Mouse (Mus musculus) MEL (cell line): ENCODE measurements around the gene Hoxa4. TPM values are rescaled to one million over a fixed set of nuclear protein-coding genes. Genes with fewer than 3 reads are reported as not detected.

ENCODE experiments used
- DNase-seq: peaks from one replicate; pipeline ENCODE4 v3.0.0; 2011; ENCODE audit warnings: low read depth, low spot score
- H3K27ac ChIP-seq: 2 replicates; pipeline ENCODE4 v1.5.1; 2012; ENCODE audit warnings: low read depth, mild to moderate bottlenecking, control low read depth, low read length, moderate library complexity; ENCODE audit not compliant: control insufficient read depth
- H3K27me3 ChIP-seq, 2 experiments: fragments of 150-350 bp in 1 of 2; sonication (generic) in 1 of 2; 2 replicates each; pipeline ENCODE4 v1.6.1; 2012; ENCODE audit warnings: low read length in 2 of 2, mild to moderate bottlenecking in 2 of 2, improper control_type of control experiment in 1 of 2, moderate library complexity in 1 of 2; ENCODE audit not compliant: insufficient read depth in 2 of 2, control insufficient read depth in 1 of 2
- H3K36me3 ChIP-seq, 2 experiments: 2 replicates each; pipeline ENCODE4 v1.6.1; 2012 to 2014; ENCODE audit warnings: low read length in 2 of 2, improper control_type of control experiment in 1 of 2, inconsistent platforms in 1 of 2, mild to moderate bottlenecking in 1 of 2; ENCODE audit not compliant: insufficient read depth in 2 of 2, control insufficient read depth in 1 of 2
- H3K4me1 ChIP-seq, 2 experiments: fragments of 150-350 bp in 1 of 2; sonication (generic) in 1 of 2; 2 replicates each; pipeline ENCODE4 v1.6.1; 2012; ENCODE audit warnings: low read length in 2 of 2, improper control_type of control experiment in 1 of 2, mild to moderate bottlenecking in 1 of 2; ENCODE audit not compliant: insufficient read depth in 2 of 2, control insufficient read depth in 1 of 2
- H3K4me3 ChIP-seq, 2 experiments: fragments of 150-350 bp in 1 of 2; sonication (generic) in 1 of 2; 2 replicates each; pipeline ENCODE4 v1.5.1; 2012; ENCODE audit warnings: low read depth in 2 of 2, low read length in 2 of 2, mild to moderate bottlenecking in 2 of 2, moderate library complexity in 2 of 2, control low read depth in 1 of 2, improper control_type of control experiment in 1 of 2; ENCODE audit not compliant: control insufficient read depth in 1 of 2, insufficient read depth in 1 of 2
- H3K79me2 ChIP-seq: 2 replicates; pipeline ENCODE4 v1.6.1; 2012; ENCODE audit warnings: mild to moderate bottlenecking, low read length, moderate library complexity; ENCODE audit not compliant: control insufficient read depth, poor library complexity, insufficient read depth
- H3K9ac ChIP-seq: 2 replicates; pipeline ENCODE4 v1.6.1; 2012; ENCODE audit warnings: low read depth, mild to moderate bottlenecking, control low read depth, low read length, moderate library complexity; ENCODE audit not compliant: control insufficient read depth, poor library complexity, severe bottlenecking
- H3K9me3 ChIP-seq: fragments of 150-350 bp; sonication (generic); replicated peaks from 2 replicates; pipeline ENCODE4 v1.6.1; 2012; ENCODE audit warnings: mild to moderate bottlenecking, low read length, improper control_type of control experiment, moderate library complexity; ENCODE audit not compliant: insufficient read depth
- CHD1 ChIP-seq: IDR thresholded peaks from 2 replicates; pipeline ENCODE4 v1.6.1; 2012; ENCODE audit warnings: low read depth, mild to moderate bottlenecking, inconsistent platforms, low read length, improper control_type of control experiment
- E2F4 ChIP-seq: IDR thresholded peaks from 2 replicates; pipeline ENCODE4 v1.6.1; 2011; ENCODE audit warnings: low read depth, low read length, improper control_type of control experiment, borderline replicate concordance
- ELF1 ChIP-seq: IDR thresholded peaks from 2 replicates; pipeline ENCODE4 v1.6.1; 2014; ENCODE audit warnings: low read depth, mild to moderate bottlenecking, inconsistent platforms, low read length, improper control_type of control experiment, moderate library complexity
- GABPA ChIP-seq: IDR thresholded peaks from 2 replicates; pipeline ENCODE4 v1.6.1; 2012; ENCODE audit warnings: low read depth, mild to moderate bottlenecking, inconsistent platforms, low read length, improper control_type of control experiment, moderate library complexity
- JUND ChIP-seq: IDR thresholded peaks from 2 replicates; pipeline ENCODE4 v1.6.1; 2011; ENCODE audit warnings: low read depth, mild to moderate bottlenecking, improper control_type of control experiment, low read length
- MAFK ChIP-seq: IDR thresholded peaks from 2 replicates; pipeline ENCODE4 v1.6.1; 2011; ENCODE audit warnings: low read depth, mild to moderate bottlenecking, low read length, improper control_type of control experiment, borderline replicate concordance
- MAX ChIP-seq: IDR thresholded peaks from 2 replicates; pipeline ENCODE4 v1.6.1; 2011; ENCODE audit warnings: low read length, improper control_type of control experiment
- MAZ ChIP-seq: IDR thresholded peaks from 2 replicates; pipeline ENCODE4 v1.6.1; 2012; ENCODE audit warnings: low read depth, mild to moderate bottlenecking, inconsistent platforms, low read length, improper control_type of control experiment
- MYC ChIP-seq: IDR thresholded peaks from 2 replicates; pipeline ENCODE4 v1.6.1; 2011; ENCODE audit warnings: low read depth, mild to moderate bottlenecking, low read length, improper control_type of control experiment, moderate library complexity
- NELFE ChIP-seq: IDR thresholded peaks from 2 replicates; pipeline ENCODE4 v1.6.1; 2011; ENCODE audit warnings: low read depth, low read length, improper control_type of control experiment
- NRF1 ChIP-seq: IDR thresholded peaks from 2 replicates; pipeline ENCODE4 v1.6.1; 2014; ENCODE audit warnings: low read depth, mild to moderate bottlenecking, inconsistent platforms, low read length, improper control_type of control experiment, moderate library complexity; ENCODE audit not compliant: poor library complexity, insufficient read depth, severe bottlenecking
- POLR2AphosphoS5 ChIP-seq: IDR thresholded peaks from 2 replicates; pipeline ENCODE4 v1.6.1; 2012; ENCODE audit warnings: low read depth, borderline replicate concordance, mild to moderate bottlenecking, inconsistent platforms, low read length, moderate library complexity, mixed read lengths
- RAD21 ChIP-seq: IDR thresholded peaks from 2 replicates; pipeline ENCODE4 v1.6.1; 2011; ENCODE audit warnings: mild to moderate bottlenecking, low read depth, low read length, improper control_type of control experiment
- RCOR1 ChIP-seq: IDR thresholded peaks from 2 replicates; pipeline ENCODE4 v1.6.1; 2012; ENCODE audit warnings: low read depth, mild to moderate bottlenecking, inconsistent platforms, low read length, improper control_type of control experiment
- SIN3A ChIP-seq: IDR thresholded peaks from 2 replicates; pipeline ENCODE4 v1.6.1; 2012; ENCODE audit warnings: low read length, improper control_type of control experiment, inconsistent platforms
- SMC3 ChIP-seq: IDR thresholded peaks from 2 replicates; pipeline ENCODE4 v1.6.1; 2011; ENCODE audit warnings: low read depth, low read length, improper control_type of control experiment
- TAL1 ChIP-seq: IDR thresholded peaks from 2 replicates; pipeline ENCODE4 v1.6.1; 2012; ENCODE audit warnings: mild to moderate bottlenecking, inconsistent platforms, low read length, moderate library complexity, mixed read lengths
- TCF12 ChIP-seq: IDR thresholded peaks from 2 replicates; pipeline ENCODE4 v1.6.1; 2014; ENCODE audit warnings: low read depth, mild to moderate bottlenecking, inconsistent platforms, low read length, improper control_type of control experiment, moderate library complexity
- ZC3H11A ChIP-seq: IDR thresholded peaks from 2 replicates; pipeline ENCODE4 v1.6.1; 2012; ENCODE audit warnings: low read depth, mild to moderate bottlenecking, inconsistent platforms, low read length, improper control_type of control experiment
- ZNF384 ChIP-seq: IDR thresholded peaks from 2 replicates; pipeline ENCODE4 v1.6.1; 2012; ENCODE audit warnings: low read depth, mild to moderate bottlenecking, inconsistent platforms, low read length, improper control_type of control experiment
- polyA plus RNA-seq, 2 experiments: library from polyadenylated mRNA; stranded (reverse) in 1 of 2; unstranded in 1 of 2; fragments of >175 nt in 1 of 2; fragments of >200 nt in 1 of 2; gene quantifications; 2 replicates each; pipeline versions ENCODE4 v1.2.1 to v1.2.4; 2012; ENCODE audit warnings: low replicate concordance in 2 of 2, low read depth in 1 of 2; ENCODE audit not compliant: insufficient read length in 2 of 2, insufficient read depth in 1 of 2, missing spikeins in 1 of 2
- total RNA-seq: library from RNA; depleted of rRNA; stranded (reverse); fragments of 300-350 nt; gene quantifications from 2 replicates; pipeline ENCODE4 v1.2.3, GENCODE M21; 2012

Hoxa4 gene
- total and polyA plus RNA-seq, 3 experiments: not detected

DNA sequence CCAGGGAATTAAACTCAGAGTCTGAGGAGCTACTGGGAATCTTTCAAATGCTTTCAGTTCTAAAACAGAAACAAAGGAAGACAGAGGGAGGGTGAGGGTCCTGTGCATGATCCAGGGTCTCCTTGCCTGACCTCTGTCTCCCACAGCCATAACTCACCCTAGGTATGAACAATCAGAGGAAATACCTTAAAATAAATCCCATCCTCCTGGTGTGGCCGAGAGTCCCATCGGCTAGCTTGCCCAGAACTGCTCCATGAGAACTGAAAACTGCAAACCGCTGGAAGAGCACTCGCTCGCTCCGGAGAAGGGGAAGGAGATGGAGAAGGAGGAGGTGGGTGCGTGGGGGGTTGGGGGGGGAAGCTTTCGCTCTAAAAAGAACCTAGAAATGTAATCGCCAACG is 11.9 kb downstream of the Hoxa4 start:
- no peak overlapping the region for H3K27ac ChIP-seq
- no peaks in the 10 kb centered on the region for H3K27me3 ChIP-seq
- TF ChIP-seq GABPA (no peak), MAFK (no peak), POLR2AphosphoS5 (no peak), SMC3 (no peak), TCF12 (no peak), RCOR1 (no peak), MYC (no peak), MAZ (no peak), RAD21 (no peak), E2F4 (no peak), ZNF384 (no peak), NELFE (no peak), NRF1 (no peak), CHD1 (no peak), JUND (no peak), ELF1 (no peak)
- no peaks in the 10 kb centered on the region for H3K4me1 ChIP-seq
- no peaks in the 10 kb centered on the region for H3K9me3 ChIP-seq
- no peaks in the 10 kb centered on the region for H3K79me2 ChIP-seq
- no peaks in the 10 kb centered on the region for H3K36me3 ChIP-seq
- DNase-seq: no peak
- no peak overlapping the region for H3K4me3 ChIP-seq
- H3K9ac ChIP-seq: no peak overlapping the region

DNA sequence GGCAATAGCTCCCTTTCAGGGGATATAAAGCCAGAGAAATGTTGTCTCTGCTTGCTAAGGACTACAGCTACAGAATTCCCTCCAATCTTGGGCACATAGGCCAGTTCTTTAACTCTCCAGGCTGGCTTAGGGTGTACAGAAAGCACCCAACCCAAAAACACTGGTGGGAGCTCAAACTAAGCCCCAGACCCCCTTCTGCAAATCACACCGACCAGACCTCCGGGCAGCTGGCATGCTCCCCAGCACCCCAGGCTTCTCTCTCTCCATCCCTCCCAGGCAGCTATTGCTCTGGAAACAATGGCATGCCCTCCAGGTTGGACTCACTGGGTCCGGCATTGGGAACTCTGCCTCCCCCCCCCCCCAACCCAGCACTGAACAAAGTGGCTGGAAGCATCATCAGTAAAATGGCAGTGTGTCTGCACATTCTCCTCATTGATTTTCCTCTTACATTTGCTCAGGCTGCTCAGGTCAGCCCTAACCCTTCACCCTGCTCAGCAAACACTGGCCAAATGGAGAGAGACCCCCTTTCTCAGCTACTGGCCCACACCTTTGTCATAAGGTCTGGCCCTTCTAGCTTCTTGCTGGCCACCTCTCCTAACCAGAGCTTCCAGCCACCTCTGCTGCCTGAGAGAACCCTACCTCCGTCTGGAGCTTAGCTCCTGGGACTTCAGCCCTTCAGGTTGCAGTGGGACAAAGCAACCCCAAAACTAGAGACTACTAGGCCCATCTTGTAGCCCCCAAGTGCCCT is 12.5 kb downstream of the Hoxa4 start:
- no peak overlapping the region for H3K27ac ChIP-seq

More for the DNA sequence above, 12.5 kb downstream of the Hoxa4 start:
- H3K36me3 ChIP-seq: no peaks in the 10 kb centered on the region
- TF ChIP-seq MYC (no peak), ZC3H11A (no peak), RAD21 (no peak), SIN3A (no peak), MAX (no peak), TAL1 (no peak)
- TF ChIP-seq, all 39 proteins: peak for 0
- no peaks in the 10 kb centered on the region for H3K79me2 ChIP-seq
- H3K9ac ChIP-seq: no peak overlapping the region
- H3K4me3 ChIP-seq: no peak overlapping the region
- no peak for DNase-seq
- H3K4me1 ChIP-seq: no peaks in the 10 kb centered on the region
- H3K9me3 ChIP-seq: no peaks in the 10 kb centered on the region
- no peaks in the 10 kb centered on the region for H3K27me3 ChIP-seq
